Mouse (Mus musculus): ENCODE measurements around the gene Defb47. TPM values are rescaled to one million over a fixed set of nuclear protein-coding genes. Genes with fewer than 3 reads are reported as not detected.

Gene Defb47
- not detected in 2 replicates for polyA plus RNA-seq (2012)

- TF ChIP-seq TAL1 (IDR thresholded peaks at IDR 0.05; ENCODE audit: low read length) (no peak), GATA1 (IDR thresholded peaks at IDR 0.05; ENCODE audit: low read length) (no peak)
- Histone ChIP-seq H3K36me3 (ENCODE audit: control insufficient read depth) (no peaks in the 10 kb centered on the region), H3K4me1 (ENCODE audit: control insufficient read depth) (no peaks in the 10 kb centered on the region), H3K27me3 (ENCODE audit: control insufficient read depth) (no peaks in the 10 kb centered on the region), H3K4me3 (replicated peaks) (no peak within 1 kb of the TSS), H3K9me3 (ENCODE audit: control insufficient read depth, low read length) (no peaks in the 10 kb centered on the region)
Observed at GRCm38 (mm10) chr14:62997777-62998176, at the start of gene Defb47. Defb47 (plus strand) TSS chr14:62998077.

GRCm38 (mm10) chr14:62956091-62956490 lies 41.8 kb upstream of the Defb47 start:
- no peak for TF ChIP-seq TAL1 (IDR thresholded peaks at IDR 0.05; ENCODE audit: low read length)
- TF ChIP-seq GATA1 (IDR thresholded peaks at IDR 0.05; ENCODE audit: low read length), result no peak
- Histone ChIP-seq H3K4me3 (replicated peaks) (no peak overlapping the region), H3K4me1 (ENCODE audit: control insufficient read depth) (no peaks in the 10 kb centered on the region), H3K9me3 (ENCODE audit: control insufficient read depth, low read length) (no peaks in the 10 kb centered on the region), H3K27me3 (ENCODE audit: control insufficient read depth) (no peaks in the 10 kb centered on the region), H3K36me3 (ENCODE audit: control insufficient read depth) (peaks cover 4% of the 10 kb centered on the region; the same call in 1 of the 2 replicates)

- Histone ChIP-seq H3K27me3 (ENCODE audit: control insufficient read depth) (no peaks in the 10 kb centered on the region), H3K4me3 (replicated peaks) (no peak overlapping the region), H3K36me3 (ENCODE audit: control insufficient read depth) (no peaks in the 10 kb centered on the region), H3K9me3 (ENCODE audit: control insufficient read depth, low read length) (no peaks in the 10 kb centered on the region), H3K4me1 (ENCODE audit: control insufficient read depth) (no peaks in the 10 kb centered on the region)
- TF ChIP-seq TAL1 (IDR thresholded peaks at IDR 0.05; ENCODE audit: low read length), result no peak
Observed at GRCm38 (mm10) chr14:62963632-62964031, 34.2 kb upstream of the Defb47 start.

GRCm38 (mm10) chr14:62965342-62965741 lies 32.5 kb upstream of the Defb47 start:
- Histone ChIP-seq H3K27me3 (ENCODE audit: control insufficient read depth) (no peaks in the 10 kb centered on the region), H3K4me1 (ENCODE audit: control insufficient read depth) (no peaks in the 10 kb centered on the region), H3K36me3 (ENCODE audit: control insufficient read depth) (no peaks in the 10 kb centered on the region), H3K9me3 (ENCODE audit: control insufficient read depth, low read length) (no peaks in the 10 kb centered on the region), H3K4me3 (replicated peaks) (no peak overlapping the region)
- TF ChIP-seq GATA1 (IDR thresholded peaks at IDR 0.05; ENCODE audit: low read length) (no peak), TAL1 (IDR thresholded peaks at IDR 0.05; ENCODE audit: low read length) (no peak)

- Histone ChIP-seq H3K4me3 (replicated peaks) (no peak overlapping the region), H3K27me3 (ENCODE audit: control insufficient read depth) (no peaks in the 10 kb centered on the region)
- TF ChIP-seq TAL1 (IDR thresholded peaks at IDR 0.05; ENCODE audit: low read length), result no peak
- no peak for TF ChIP-seq GATA1 (IDR thresholded peaks at IDR 0.05; ENCODE audit: low read length)
Observed at GRCm38 (mm10) chr14:62965811-62966520, 31.9 kb upstream of the Defb47 start.

GRCm38 (mm10) chr14:62975046-62975445 lies 22.8 kb upstream of the Defb47 start:
- H3K4me3 ChIP-seq (replicated peaks), result no peak overlapping the region
- no peaks in the 10 kb centered on the region for H3K9me3 ChIP-seq (ENCODE audit: control insufficient read depth, low read length)
- no peak for TF ChIP-seq GATA1 (IDR thresholded peaks at IDR 0.05; ENCODE audit: low read length)
- TF ChIP-seq TAL1 (IDR thresholded peaks at IDR 0.05; ENCODE audit: low read length), result no peak
- H3K27me3 ChIP-seq (ENCODE audit: control insufficient read depth), result no peaks in the 10 kb centered on the region
- H3K36me3 ChIP-seq (ENCODE audit: control insufficient read depth), result no peaks in the 10 kb centered on the region
- no peaks in the 10 kb centered on the region for H3K4me1 ChIP-seq (ENCODE audit: control insufficient read depth)

More at GRCm38 (mm10) chr14:62965811-62966520, 31.9 kb upstream of the Defb47 start:
- no peaks in the 10 kb centered on the region for H3K9me3 ChIP-seq (ENCODE audit: control insufficient read depth, low read length)
- no peaks in the 10 kb centered on the region for H3K36me3 ChIP-seq (ENCODE audit: control insufficient read depth)
- H3K4me1 ChIP-seq (ENCODE audit: control insufficient read depth), result no peaks in the 10 kb centered on the region

- no peak for TF ChIP-seq GATA1 (IDR thresholded peaks at IDR 0.05; ENCODE audit: low read length)
- no peak for TF ChIP-seq TAL1 (IDR thresholded peaks at IDR 0.05; ENCODE audit: low read length)
Observed at GRCm38 (mm10) chr14:62979815-62980214, 18.1 kb upstream of the Defb47 start.

GRCm38 (mm10) chr14:62984410-62984809 lies 13.5 kb upstream of the Defb47 start, which contains the start of gene Defb48:
Defb48 (minus strand) TSS chr14:62984510.
- H3K36me3 ChIP-seq (ENCODE audit: control insufficient read depth), result no peaks in the 10 kb centered on the region
- TF ChIP-seq GATA1 (IDR thresholded peaks at IDR 0.05; ENCODE audit: low read length) (no peak), TAL1 (IDR thresholded peaks at IDR 0.05; ENCODE audit: low read length) (no peak)

More at GRCm38 (mm10) chr14:62979815-62980214, 18.1 kb upstream of the Defb47 start:
- Histone ChIP-seq H3K4me1 (ENCODE audit: control insufficient read depth) (no peaks in the 10 kb centered on the region), H3K27me3 (ENCODE audit: control insufficient read depth) (no peaks in the 10 kb centered on the region), H3K36me3 (ENCODE audit: control insufficient read depth) (no peaks in the 10 kb centered on the region), H3K4me3 (replicated peaks) (no peak overlapping the region), H3K9me3 (ENCODE audit: control insufficient read depth, low read length) (no peaks in the 10 kb centered on the region)

GRCm38 (mm10) chr14:62991271-62991670 lies 6.6 kb upstream of the Defb47 start:
- Histone ChIP-seq H3K4me1 (ENCODE audit: control insufficient read depth) (no peaks in the 10 kb centered on the region), H3K27me3 (ENCODE audit: control insufficient read depth) (peaks cover 2% of the 10 kb centered on the region; the same call in 1 of the 2 replicates), H3K9me3 (ENCODE audit: control insufficient read depth, low read length) (no peaks in the 10 kb centered on the region), H3K4me3 (replicated peaks) (no peak overlapping the region), H3K36me3 (ENCODE audit: control insufficient read depth) (no peaks in the 10 kb centered on the region)
- no peak for TF ChIP-seq GATA1 (IDR thresholded peaks at IDR 0.05; ENCODE audit: low read length)

More at GRCm38 (mm10) chr14:62984410-62984809, 13.5 kb upstream of the Defb47 start, which contains the start of gene Defb48:
- Histone ChIP-seq H3K9me3 (ENCODE audit: control insufficient read depth, low read length) (no peaks in the 10 kb centered on the region), H3K4me3 (replicated peaks) (no peak within 1 kb of the TSS), H3K4me1 (ENCODE audit: control insufficient read depth) (no peaks in the 10 kb centered on the region), H3K27me3 (ENCODE audit: control insufficient read depth) (no peaks in the 10 kb centered on the region)
